Mouse (Mus musculus): ENCODE data around the gene Apbb1.

The Apbb1 gene

DNA sequence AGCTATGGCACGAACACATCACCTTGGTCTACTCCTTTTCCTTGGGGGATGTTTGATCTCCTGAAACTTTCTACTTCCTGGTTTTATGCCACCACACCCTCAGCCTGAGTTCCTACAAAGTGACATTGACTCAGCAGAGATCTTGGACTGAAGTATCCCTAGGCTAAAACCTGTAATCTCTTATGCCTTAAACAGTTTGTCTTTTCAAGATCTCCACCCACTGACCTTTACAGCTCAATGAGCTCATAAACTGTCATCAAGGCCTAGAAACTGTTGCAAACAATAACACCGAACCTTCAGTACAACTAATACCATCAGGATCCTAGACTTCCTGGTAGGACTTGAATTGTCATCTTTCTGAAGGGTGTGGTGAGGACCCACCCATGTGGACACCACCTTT lies 57.2 kb downstream of the Apbb1 start:
- no peak for DNase-seq (ENCODE audit: extremely low spot score, low read depth, low spot score)

DNA sequence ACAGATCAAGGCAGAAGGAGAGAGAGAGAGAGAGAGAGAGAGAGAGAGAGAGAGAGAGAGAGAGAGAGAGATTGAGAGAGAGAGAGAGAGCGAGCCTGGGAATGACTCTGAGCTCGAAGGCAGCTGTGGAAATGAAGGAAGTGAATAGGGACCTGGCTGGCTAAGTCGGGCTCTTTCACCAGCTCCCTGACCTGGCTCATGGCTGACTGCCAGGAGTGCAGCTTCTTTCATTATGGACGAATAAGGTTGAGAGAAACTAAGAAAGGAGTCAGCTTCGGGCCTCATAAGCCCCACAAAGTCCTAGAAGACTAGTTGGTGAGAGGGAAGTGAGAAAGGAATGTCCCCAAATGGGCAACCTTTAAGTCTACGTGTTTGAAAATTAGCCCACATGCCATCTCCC lies 61.3 kb downstream of the Apbb1 start:
- DNase-seq (ENCODE audit: extremely low spot score, low read depth, low spot score): no peak

DNA sequence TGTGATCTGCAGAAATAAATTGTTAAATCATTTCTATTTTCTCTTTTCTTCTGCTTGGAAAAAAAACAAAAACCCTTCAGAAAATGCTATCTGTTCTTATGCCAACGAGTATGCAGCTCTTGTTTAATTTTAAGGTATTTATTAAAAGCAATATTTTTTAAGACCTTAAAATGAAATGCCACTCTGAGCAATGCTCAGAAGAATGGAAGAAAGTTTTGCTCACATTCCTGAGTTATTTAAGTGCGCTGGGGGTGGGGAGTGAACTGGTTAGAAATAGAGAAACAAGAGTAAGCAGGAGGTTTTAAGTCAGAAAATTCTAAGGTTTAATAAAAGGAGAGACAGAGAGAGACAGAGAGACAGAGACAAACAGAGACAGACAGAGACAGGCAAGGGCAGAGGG lies 61.7 kb downstream of the Apbb1 start:
- no peak for DNase-seq (ENCODE audit: extremely low spot score, low read depth, low spot score)

DNA sequence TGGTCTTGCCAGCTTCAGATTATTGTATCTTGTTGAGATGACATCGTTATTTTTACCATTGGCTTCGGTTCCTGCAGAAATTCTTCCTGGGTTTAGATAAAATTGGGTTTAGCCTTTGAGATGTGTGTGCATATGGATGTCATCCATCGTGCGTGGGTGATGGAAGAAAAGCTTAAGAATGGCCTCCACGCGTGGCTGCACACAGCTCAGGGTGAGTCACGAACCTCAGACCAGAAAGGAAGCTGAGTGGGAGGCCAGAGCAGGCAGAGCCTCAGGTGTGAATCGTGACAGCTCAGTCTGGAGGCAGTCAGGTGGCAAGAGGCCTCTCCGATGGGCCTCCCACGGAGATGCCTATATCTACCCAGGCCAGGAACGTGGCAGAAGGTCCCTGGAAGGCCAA lies 62.1 kb downstream of the Apbb1 start:
- no peak for DNase-seq (ENCODE audit: extremely low spot score, low read depth, low spot score)

DNA sequence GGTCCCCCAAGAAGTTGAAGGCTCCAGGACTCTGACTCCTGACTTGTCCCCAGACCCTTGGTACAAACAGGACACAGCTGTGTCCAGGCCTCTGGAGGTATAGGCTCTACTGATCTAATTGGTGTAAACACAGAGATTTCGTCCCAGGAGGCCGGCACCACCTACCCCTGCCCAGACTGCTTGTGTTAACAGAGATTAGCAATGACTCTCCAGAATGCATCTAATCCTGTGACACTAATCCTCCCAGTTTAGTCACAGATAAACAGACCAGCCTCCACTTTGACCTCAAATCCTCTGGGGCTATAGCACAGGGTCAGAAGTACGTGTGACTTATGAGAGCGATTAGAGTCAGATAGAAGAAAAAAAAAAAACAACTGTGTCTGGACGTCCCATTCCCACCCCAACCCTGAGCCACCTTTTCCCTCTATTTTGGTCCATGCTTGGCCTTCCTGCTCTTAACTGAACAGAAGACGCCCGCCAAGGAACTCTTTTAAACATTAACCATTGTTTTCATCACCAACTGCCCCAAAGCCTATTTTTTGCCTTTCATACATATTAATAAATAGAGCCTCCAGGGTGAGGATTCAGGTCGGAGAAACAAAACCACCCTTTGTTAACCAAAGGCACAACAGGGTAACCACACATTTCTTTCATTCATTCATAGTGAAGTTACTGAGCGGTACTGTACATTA lies 64.6 kb downstream of the Apbb1 start:
- no peak for DNase-seq (ENCODE audit: extremely low spot score, low read depth, low spot score)

DNA sequence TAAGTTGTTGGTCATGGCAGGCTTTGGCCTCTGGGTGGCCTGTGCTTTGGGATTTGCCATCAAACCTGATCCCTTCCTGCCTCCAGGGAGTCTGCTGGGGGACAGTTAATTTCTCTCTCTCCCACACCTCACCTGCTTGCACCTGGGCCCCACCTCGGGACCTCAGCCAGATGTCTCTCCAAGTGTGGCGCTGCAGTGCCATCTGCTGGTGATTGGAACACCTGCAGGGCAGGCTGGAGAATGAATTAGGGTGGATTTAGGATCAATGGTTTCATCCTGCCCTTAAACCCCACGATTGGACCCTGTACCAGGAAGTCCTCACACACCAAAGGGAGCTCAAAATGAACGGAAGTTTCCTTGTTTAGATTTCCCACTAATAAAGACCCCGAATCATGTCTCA lies 66.3 kb downstream of the Apbb1 start:
- no peak for DNase-seq (ENCODE audit: extremely low spot score, low read depth, low spot score)

DNA sequence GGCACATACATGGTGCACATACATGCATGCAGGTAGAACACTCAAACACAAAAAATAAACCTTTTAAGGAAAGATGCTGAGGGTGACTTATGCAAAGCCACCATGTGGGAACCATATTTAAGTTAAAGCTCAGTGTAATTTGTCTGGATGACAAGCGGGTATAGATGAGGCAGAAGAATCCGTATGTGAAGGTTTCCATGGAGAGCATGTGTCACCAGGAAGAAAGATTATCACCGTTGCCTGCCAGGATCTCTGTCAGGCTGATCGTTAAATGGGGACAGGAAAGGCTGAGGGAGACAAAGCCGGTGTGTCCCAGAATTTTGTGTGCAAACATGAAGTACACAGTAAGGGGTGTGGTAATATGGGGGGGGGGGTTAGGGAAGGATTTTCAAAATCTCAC lies 66.9 kb downstream of the Apbb1 start:
- no peak for DNase-seq (ENCODE audit: extremely low spot score, low read depth, low spot score)

DNA sequence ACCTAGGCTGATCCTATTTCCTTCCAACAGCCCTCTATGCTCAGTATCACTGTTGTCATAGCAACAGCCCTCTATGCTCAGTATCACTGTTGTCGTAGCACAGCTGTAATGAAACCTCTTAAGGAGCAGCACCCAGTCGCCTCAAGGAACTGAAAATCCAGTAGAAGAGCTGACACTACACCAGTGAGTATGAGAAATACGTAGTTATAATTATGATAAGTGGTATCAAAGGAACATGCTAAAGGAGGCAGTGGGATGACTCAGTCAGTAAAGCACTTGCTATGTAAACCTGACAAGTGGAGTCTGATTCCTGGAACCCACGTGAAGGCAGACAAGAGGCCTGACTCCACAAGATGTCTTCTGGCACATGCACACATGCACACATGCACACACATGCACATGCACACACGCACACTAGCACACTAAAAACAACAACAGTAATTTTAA lies 67.6 kb downstream of the Apbb1 start:
- DNase-seq (ENCODE audit: extremely low spot score, low read depth, low spot score): no peak

DNA sequence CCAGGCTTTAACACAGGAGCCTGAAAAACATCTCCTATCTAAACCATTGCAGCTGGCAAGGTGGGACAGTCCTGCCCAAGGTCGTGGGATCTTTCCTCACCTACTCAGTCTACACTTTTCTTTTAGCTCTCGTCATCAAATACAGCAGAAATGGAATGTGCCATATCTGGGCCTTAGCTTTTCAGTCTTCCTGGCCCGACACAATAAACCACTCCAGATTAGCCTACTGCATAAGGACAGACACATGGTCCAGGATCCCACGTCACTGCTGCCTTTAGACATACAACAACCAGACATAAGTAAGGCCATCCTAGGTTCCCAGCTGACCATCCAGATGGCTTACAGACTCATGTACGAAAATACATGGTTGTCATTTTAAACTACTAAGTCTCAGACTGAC lies 71.3 kb downstream of the Apbb1 start:
- DNase-seq (ENCODE audit: extremely low spot score, low read depth, low spot score): no peak
